Mouse (Mus musculus) C2C12 (cell line): ENCODE data around the gene Fam171a2. TPM values are rescaled to one million over a fixed set of nuclear protein-coding genes. Genes with fewer than 3 reads are reported as not detected.

Experiments used
- H3K27me3 ChIP-seq: one replicate; pipeline ENCODE4 v1.6.1; 2011; ENCODE audit not compliant: control insufficient read depth, insufficient read depth, insufficient read length
- H3K36me3 ChIP-seq: one replicate; pipeline ENCODE4 v1.6.1; 2011; ENCODE audit not compliant: control insufficient read depth, insufficient read depth
- H3K4me3 ChIP-seq: one replicate; pipeline ENCODE4 v1.5.1; 2011; ENCODE audit warnings: mild to moderate bottlenecking, control low read depth; ENCODE audit not compliant: poor library complexity, insufficient read depth, severe bottlenecking
- H3K79me2 ChIP-seq: one replicate; pipeline ENCODE4 v1.6.1; 2011; ENCODE audit not compliant: control insufficient read depth, insufficient read depth
- H3K79me3 ChIP-seq: one replicate; pipeline ENCODE4 v1.6.1; 2011; ENCODE audit warnings: low read depth, control low read depth
- H3ac ChIP-seq: one replicate; pipeline ENCODE3; 2011; ENCODE audit warnings: low read depth; ENCODE audit not compliant: control insufficient read depth, insufficient read length
- CEBPB ChIP-seq: IDR thresholded peaks from one replicate; pipeline ENCODE4 v1.6.1; 2011; ENCODE audit warnings: low read depth, mild to moderate bottlenecking, control low read depth, moderate library complexity
- CTCF ChIP-seq: IDR thresholded peaks from one replicate; pipeline ENCODE4 v1.5.1; 2011; ENCODE audit not compliant: control insufficient read depth, insufficient read depth, insufficient read length
- FOSL1 ChIP-seq: IDR thresholded peaks from one replicate; pipeline ENCODE4 v1.8.0; 2011; ENCODE audit warnings: mild to moderate bottlenecking, low read length; ENCODE audit not compliant: poor library complexity, insufficient read depth, severe bottlenecking
- MAX ChIP-seq: IDR thresholded peaks from one replicate; pipeline ENCODE4 v1.6.1; 2011; ENCODE audit warnings: mild to moderate bottlenecking, control low read depth
- MYOD1 ChIP-seq: IDR thresholded peaks from one replicate; pipeline ENCODE4 v1.6.1; 2011; ENCODE audit warnings: low read depth; ENCODE audit not compliant: control insufficient read depth, insufficient read length
- MYOG ChIP-seq: IDR thresholded peaks from one replicate; pipeline ENCODE4 v1.6.1; 2011; ENCODE audit not compliant: control insufficient read depth, insufficient read length; ENCODE audit errors: extremely low read depth
- USF1 ChIP-seq: IDR thresholded peaks from one replicate; pipeline ENCODE4 v1.6.1; 2011; ENCODE audit warnings: low read depth, mild to moderate bottlenecking, control low read depth, moderate library complexity
- polyA plus RNA-seq: library from polyadenylated mRNA; unstranded; fragments of >200 nt; fragmentation: generic; extraction: Trizol; gene quantifications from one replicate; pipeline ENCODE4 v1.2.1, GENCODE M21; 2012; ENCODE audit warnings: missing spikeins

The Fam171a2 gene
- polyA plus RNA-seq, 1 experiment = 6.3 TPM

DNA sequence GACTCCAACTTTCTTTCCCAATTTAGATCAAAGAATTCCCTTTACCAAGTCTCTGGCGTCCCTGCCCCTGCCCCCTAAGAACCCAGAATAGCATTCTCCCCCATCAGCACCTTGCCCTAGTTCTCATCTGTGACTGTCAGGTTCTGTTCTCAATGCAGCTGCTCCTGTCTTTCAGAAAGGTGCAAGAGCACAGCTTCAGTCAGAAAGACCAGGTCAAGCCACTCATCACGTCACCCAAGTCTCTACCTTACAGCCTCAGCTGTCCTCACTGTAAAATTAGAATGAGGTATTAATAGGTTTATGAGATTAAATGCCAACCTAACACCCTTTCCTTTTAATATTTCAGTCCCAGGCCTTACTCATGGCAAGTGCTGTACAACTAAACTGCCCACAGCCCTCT lies 45.8 kb upstream of the Fam171a2 start:
- Histone ChIP-seq H3ac (no peak overlapping the region), H3K27me3 (no peaks in the 10 kb centered on the region), H3K79me2 (no peaks in the 10 kb centered on the region), H3K36me3 (peaks cover 43% of the 10 kb centered on the region), H3K4me3 (no peak overlapping the region), H3K79me3 (no peaks in the 10 kb centered on the region)
- no peak for TF ChIP-seq FOSL1
- no peak for TF ChIP-seq USF1
- TF ChIP-seq MYOG = no peak
- no peak for TF ChIP-seq CEBPB
- no peak for TF ChIP-seq MAX
- TF ChIP-seq CTCF = no peak
- TF ChIP-seq MYOD1 = no peak

DNA sequence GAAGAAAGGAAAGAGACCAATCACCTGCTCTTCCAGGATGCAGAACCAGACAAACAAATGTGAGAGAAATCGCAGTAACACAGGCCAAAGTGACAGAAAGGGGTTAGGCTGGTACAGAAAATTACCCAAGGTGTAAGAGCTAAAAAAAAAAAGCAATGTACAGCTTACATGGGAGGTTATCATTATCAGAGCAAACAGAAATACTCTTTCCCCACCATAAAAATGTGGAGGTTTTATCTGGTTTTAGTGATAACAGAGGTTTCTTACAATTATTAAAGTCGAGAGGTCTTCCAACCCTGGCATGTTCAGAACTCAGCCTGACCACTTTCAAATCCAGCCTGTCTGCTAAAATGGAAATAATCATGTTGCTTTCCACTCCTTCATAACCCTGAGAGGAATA lies 40.4 kb upstream of the Fam171a2 start:
- H3K27me3 ChIP-seq = no peaks in the 10 kb centered on the region
- peaks cover 51% of the 10 kb centered on the region for H3K36me3 ChIP-seq
- no peak overlapping the region for H3ac ChIP-seq
- no peaks in the 10 kb centered on the region for H3K79me3 ChIP-seq
- H3K4me3 ChIP-seq = no peak overlapping the region
- TF ChIP-seq FOSL1 = no peak
- no peak for TF ChIP-seq MYOD1
- no peak for TF ChIP-seq MYOG
- no peak for TF ChIP-seq MAX
- TF ChIP-seq CTCF = no peak
- no peak for TF ChIP-seq USF1
- TF ChIP-seq CEBPB = no peak
- no peaks in the 10 kb centered on the region for H3K79me2 ChIP-seq

DNA sequence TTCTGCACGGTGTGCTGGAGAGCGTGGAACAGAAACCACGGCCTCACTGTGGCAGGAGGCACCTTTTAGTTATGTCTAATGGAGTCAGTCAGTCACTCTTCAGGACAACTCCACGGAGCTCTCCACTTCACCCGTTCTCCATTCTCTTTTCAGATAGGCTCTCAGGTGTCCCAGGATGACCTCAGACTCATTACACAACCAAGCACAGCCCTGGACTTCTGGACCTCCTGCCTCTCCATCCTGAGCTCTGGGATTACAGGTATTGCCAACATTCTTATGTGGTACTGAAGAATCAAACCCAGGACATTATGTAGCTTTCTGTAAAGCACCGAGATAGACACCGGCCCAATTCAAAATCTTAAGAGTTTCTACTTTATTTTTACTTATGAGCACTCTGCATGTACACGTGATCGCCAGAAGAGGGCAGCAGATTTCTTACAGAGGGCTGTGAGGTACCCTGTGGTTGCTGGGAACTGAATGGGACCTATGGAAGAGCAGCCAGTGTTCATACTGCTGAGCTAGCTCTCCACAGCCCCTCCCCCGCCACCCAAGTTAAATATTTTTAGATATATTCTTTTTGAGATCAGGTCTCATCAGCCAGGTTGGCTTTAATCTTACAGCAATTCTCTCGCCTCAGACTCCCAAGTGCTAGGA lies 39.4 kb upstream of the Fam171a2 start:
- no peak overlapping the region for H3ac ChIP-seq
- H3K36me3 ChIP-seq = peaks cover 52% of the 10 kb centered on the region
- H3K79me3 ChIP-seq = no peaks in the 10 kb centered on the region
- H3K27me3 ChIP-seq = no peaks in the 10 kb centered on the region
- H3K79me2 ChIP-seq = no peaks in the 10 kb centered on the region
- H3K4me3 ChIP-seq = no peak overlapping the region
- TF ChIP-seq MAX (peak; percentile 79), MYOD1 (no peak), CTCF (peak; percentile 42), USF1 (peak; percentile 76)

DNA sequence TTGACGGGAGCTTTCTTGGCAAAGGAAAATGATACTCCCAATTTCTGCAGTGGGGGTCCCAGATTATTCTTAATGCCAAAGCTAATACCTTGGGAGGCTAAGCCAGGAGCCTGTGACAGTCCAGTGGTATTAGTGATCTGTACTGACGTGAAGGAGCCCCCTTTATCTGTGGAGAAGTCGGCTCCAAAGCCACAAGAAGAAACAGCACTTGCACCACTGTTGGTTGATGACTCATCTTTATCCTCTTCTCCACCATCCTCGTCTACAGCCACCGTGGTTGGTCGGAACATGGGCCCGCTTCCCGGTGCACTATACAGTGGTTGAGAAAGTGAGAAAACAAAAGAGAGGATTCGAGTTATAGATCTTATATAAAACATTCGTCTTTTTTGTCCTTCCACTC lies 34.3 kb upstream of the Fam171a2 start:
- no peak overlapping the region for H3ac ChIP-seq
- no peaks in the 10 kb centered on the region for H3K79me3 ChIP-seq
- H3K79me2 ChIP-seq = no peaks in the 10 kb centered on the region
- TF ChIP-seq CTCF = no peak
- TF ChIP-seq MYOD1 = no peak
- TF ChIP-seq MYOG = no peak
- no peak for TF ChIP-seq FOSL1
- TF ChIP-seq MAX = no peak
- TF ChIP-seq USF1 = no peak
- TF ChIP-seq CEBPB = no peak
- H3K4me3 ChIP-seq = no peak overlapping the region
- H3K27me3 ChIP-seq = no peaks in the 10 kb centered on the region
- H3K36me3 ChIP-seq = peaks cover 84% of the 10 kb centered on the region

DNA sequence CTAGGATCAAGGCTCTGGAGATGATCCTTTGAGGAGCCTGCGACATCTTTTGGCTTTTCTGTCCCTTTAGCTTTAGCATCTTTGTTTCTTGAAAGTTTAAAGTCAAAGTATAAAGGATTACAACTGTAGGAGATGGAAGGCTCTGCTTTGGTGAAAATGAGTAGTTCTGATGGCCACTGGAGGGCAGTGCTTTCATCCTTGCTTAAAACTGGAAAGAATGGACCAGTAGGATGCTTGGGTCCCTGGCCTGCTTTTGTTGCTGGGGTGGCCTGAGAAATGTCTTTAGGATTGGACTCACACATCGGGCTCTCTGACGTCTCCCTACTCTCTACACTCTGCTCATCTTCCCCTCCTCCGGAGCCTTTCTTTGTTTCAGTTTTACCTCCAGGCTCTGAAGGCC lies 33.4 kb upstream of the Fam171a2 start:
- H3K36me3 ChIP-seq = peaks cover 77% of the 10 kb centered on the region

DNA sequence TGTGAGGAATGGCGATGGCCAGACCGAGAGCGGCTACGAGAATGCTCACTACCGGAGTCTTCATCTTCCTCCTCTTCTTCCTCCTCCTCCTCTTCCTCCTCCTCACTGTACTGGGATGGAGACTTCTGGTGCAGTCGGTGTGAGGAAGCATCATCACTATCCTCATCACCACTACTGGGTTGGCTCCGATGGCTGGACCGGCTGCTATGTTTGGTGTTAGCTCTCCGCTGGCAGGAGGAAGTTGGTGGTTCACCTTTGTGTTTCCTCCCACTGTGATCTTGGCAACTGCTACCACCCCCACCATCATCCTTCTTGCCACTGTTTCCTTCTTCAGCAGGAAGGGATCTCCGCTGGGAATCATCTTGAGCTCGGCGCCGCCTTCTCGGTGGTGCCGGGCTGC lies 32.6 kb upstream of the Fam171a2 start:
- TF ChIP-seq CEBPB (no peak), USF1 (no peak), FOSL1 (no peak), MAX (no peak), CTCF (no peak), MYOD1 (no peak), MYOG (no peak)
- H3ac ChIP-seq = no peak overlapping the region
- peaks cover 73% of the 10 kb centered on the region for H3K36me3 ChIP-seq
- H3K27me3 ChIP-seq = no peaks in the 10 kb centered on the region
- no peaks in the 10 kb centered on the region for H3K79me3 ChIP-seq
- H3K79me2 ChIP-seq = no peaks in the 10 kb centered on the region
- H3K4me3 ChIP-seq = no peak overlapping the region

More for the DNA sequence above, 33.4 kb upstream of the Fam171a2 start:
- no peak overlapping the region for H3K4me3 ChIP-seq
- no peaks in the 10 kb centered on the region for H3K79me3 ChIP-seq
- no peaks in the 10 kb centered on the region for H3K27me3 ChIP-seq
- no peaks in the 10 kb centered on the region for H3K79me2 ChIP-seq
- H3ac ChIP-seq = no peak overlapping the region
- TF ChIP-seq CEBPB = no peak
- no peak for TF ChIP-seq MYOD1
- no peak for TF ChIP-seq MYOG
- no peak for TF ChIP-seq MAX
- TF ChIP-seq USF1 = no peak
